Mouse (Mus musculus) embryonic facial prominence, embryonic 10.5 days (tissue): ENCODE results near the gene Aebp2. TPM values are rescaled to one million over a fixed set of nuclear protein-coding genes. Genes with fewer than 3 reads are reported as not detected.
"Not testable (repeated sequence)": the region's sequence is repeated elsewhere in the genome, so short reads cannot be mapped to it uniquely, and the experiment has no call there.

Experiments used
- DNase-seq: peaks from one replicate; pipeline ENCODE4 v3.0.0-alpha.2; 2017; ENCODE audit warnings: low spot score
- H3K27ac ChIP-seq: fragments of 300-500 bp; sonication (generic); replicated peaks from 2 replicates; pipeline ENCODE4 v1.5.1; 2016; ENCODE audit warnings: mild to moderate bottlenecking
- H3K27me3 ChIP-seq: fragments of 300-500 bp; sonication (generic); replicated peaks from 2 replicates; pipeline ENCODE4 v1.6.1; 2016; ENCODE audit warnings: low read depth, mild to moderate bottlenecking; ENCODE audit not compliant: poor library complexity, severe bottlenecking
- H3K36me3 ChIP-seq: fragments of 300-500 bp; sonication (generic); replicated peaks from 2 replicates; pipeline ENCODE4 v1.6.1; 2016; ENCODE audit warnings: mild to moderate bottlenecking, moderate library complexity
- H3K4me1 ChIP-seq: fragments of 300-500 bp; sonication (generic); 2 replicates; pipeline ENCODE4 v1.6.1; 2016
- H3K4me3 ChIP-seq: fragments of 300-500 bp; sonication (generic); 2 replicates; pipeline ENCODE4 v1.5.1; 2016; ENCODE audit warnings: mild to moderate bottlenecking, moderate library complexity
- H3K9me3 ChIP-seq: fragments of 300-500 bp; sonication (generic); 2 replicates; pipeline ENCODE4 v1.6.1; 2016; ENCODE audit warnings: mild to moderate bottlenecking
- WGBS: fragments of 180-500 bp; shearing (Covaris S2); methylation state at CpG from one replicate; pipeline ENCODE4 v1.1.7; 2016; 5-methylcytosine and 5-hydroxymethylcytosine counted together
- polyA plus RNA-seq: library from polyadenylated mRNA; unstranded; fragments of >200 nt; fragmentation: Nextera tagmentation; extraction: Ambion mirVana; gene quantifications from 2 replicates; pipeline ENCODE4 v1.2.1, GENCODE M21; 2016

Aebp2 gene
- polyA plus RNA-seq, 1 experiment from 2014 or later: 9.4 TPM

- WGBS: 86% methylated on average over 15 of the region's 15 CpGs
- Histone ChIP-seq H3K4me3 (no peak overlapping the region), H3K27me3 (no peaks in the 10 kb centered on the region), H3K36me3 (peaks cover 75% of the 10 kb centered on the region), H3K27ac (no peak overlapping the region), H3K9me3 (no peaks in the 10 kb centered on the region), H3K4me1 (peaks cover 6% of the 10 kb centered on the region)
- no peak for DNase-seq
Measured at GRCm38 (mm10) chr6:140597381-140598329, 24.8 kb upstream of the Aebp2 start.

- no peak for DNase-seq
- H3K4me3 ChIP-seq: no peak overlapping the region
- peaks cover 14% of the 10 kb centered on the region for H3K4me1 ChIP-seq
- H3K9me3 ChIP-seq: no peaks in the 10 kb centered on the region
- H3K27me3 ChIP-seq: no peaks in the 10 kb centered on the region
- H3K27ac ChIP-seq: no peak overlapping the region
- H3K36me3 ChIP-seq: peaks cover 67% of the 10 kb centered on the region
- WGBS: 91% methylated on average over 9 of the region's 9 CpGs
Measured at GRCm38 (mm10) chr6:140598516-140598915, 23.9 kb upstream of the Aebp2 start.

GRCm38 (mm10) chr6:140599337-140599736 lies 23.1 kb upstream of the Aebp2 start:
- H3K4me1 ChIP-seq: peaks cover 20% of the 10 kb centered on the region
- H3K36me3 ChIP-seq: peaks cover 58% of the 10 kb centered on the region
- no peak overlapping the region for H3K27ac ChIP-seq

GRCm38 (mm10) chr6:140600671-140601070 lies 21.8 kb upstream of the Aebp2 start:
- not testable (repeated sequence) for H3K9me3 ChIP-seq, H3K27me3 ChIP-seq, DNase-seq, H3K4me3 ChIP-seq, H3K27ac ChIP-seq
- Histone ChIP-seq H3K36me3 (peaks cover 46% of the 10 kb centered on the region), H3K4me1 (peaks cover 20% of the 10 kb centered on the region)
- 95% methylated on average over 8 of the region's 8 CpGs for WGBS

More at GRCm38 (mm10) chr6:140599337-140599736, 23.1 kb upstream of the Aebp2 start:
- no peaks in the 10 kb centered on the region for H3K9me3 ChIP-seq
- 91% methylated on average over 5 of the region's 5 CpGs for WGBS
- DNase-seq: no peak
- no peak overlapping the region for H3K4me3 ChIP-seq
- no peaks in the 10 kb centered on the region for H3K27me3 ChIP-seq

- 86% methylated on average over 4 of the region's 4 CpGs for WGBS
- H3K36me3 ChIP-seq: peaks cover 41% of the 10 kb centered on the region
Measured at GRCm38 (mm10) chr6:140601175-140601574, 21.3 kb upstream of the Aebp2 start.

GRCm38 (mm10) chr6:140603228-140603944 lies 19.1 kb upstream of the Aebp2 start:
- DNase-seq: peak; percentile 24
- no peaks in the 10 kb centered on the region for H3K9me3 ChIP-seq
- 0 out of 2 replicates have a peak overlapping the region, but pooled peaks have one; percentile 48 for H3K27ac ChIP-seq
- peaks cover 18% of the 10 kb centered on the region for H3K36me3 ChIP-seq
- WGBS: 9% methylated on average over 8 of the region's 8 CpGs
- peaks cover 29% of the 10 kb centered on the region for H3K4me1 ChIP-seq
- H3K27me3 ChIP-seq: no peaks in the 10 kb centered on the region
- no peak overlapping the region for H3K4me3 ChIP-seq

More at GRCm38 (mm10) chr6:140601175-140601574, 21.3 kb upstream of the Aebp2 start:
- Histone ChIP-seq H3K27me3 (no peaks in the 10 kb centered on the region), H3K4me1 (peaks cover 24% of the 10 kb centered on the region), H3K9me3 (no peaks in the 10 kb centered on the region), H3K4me3 (no peak overlapping the region), H3K27ac (no peak overlapping the region)
- no peak for DNase-seq

GRCm38 (mm10) chr6:140605173-140605572 lies 17.3 kb upstream of the Aebp2 start:
- not testable (repeated sequence) for DNase-seq, H3K4me3 ChIP-seq, H3K9me3 ChIP-seq, H3K27ac ChIP-seq, H3K36me3 ChIP-seq, H3K27me3 ChIP-seq
- WGBS: 92% methylated on average over 5 of the region's 5 CpGs
- H3K4me1 ChIP-seq: peaks cover 29% of the 10 kb centered on the region

- Histone ChIP-seq H3K4me1 (peaks cover 29% of the 10 kb centered on the region), H3K27me3 (no peaks in the 10 kb centered on the region), H3K27ac (peak overlapping the region; percentile 37; the same call in 1 of the 2 replicates), H3K36me3 (peaks cover 7% of the 10 kb centered on the region; the same call in 1 of the 2 replicates), H3K4me3 (no peak overlapping the region), H3K9me3 (no peaks in the 10 kb centered on the region)
- WGBS: 63% methylated on average over 3 of the region's 3 CpGs
- DNase-seq: no peak
Measured at GRCm38 (mm10) chr6:140605732-140606131, 16.7 kb upstream of the Aebp2 start.

- Histone ChIP-seq H3K27me3 (no peaks in the 10 kb centered on the region), H3K4me1 (peaks cover 29% of the 10 kb centered on the region), H3K4me3 (no peak overlapping the region), H3K9me3 (no peaks in the 10 kb centered on the region), H3K36me3 (peaks cover 4% of the 10 kb centered on the region; the same call in 1 of the 2 replicates), H3K27ac (peak overlapping the region; percentile 37; the same call in 1 of the 2 replicates)
- peak; percentile 22 for DNase-seq
- WGBS: 33% methylated on average over 10 of the region's 10 CpGs
Measured at GRCm38 (mm10) chr6:140606534-140606933, 15.9 kb upstream of the Aebp2 start.

GRCm38 (mm10) chr6:140608666-140609065 lies 13.8 kb upstream of the Aebp2 start:
- 93% methylated on average over 6 of the region's 6 CpGs for WGBS
- no peaks in the 10 kb centered on the region for H3K27me3 ChIP-seq
- no peak for DNase-seq

GRCm38 (mm10) chr6:140609533-140609932 lies 12.9 kb upstream of the Aebp2 start:
- no peaks in the 10 kb centered on the region for H3K9me3 ChIP-seq
- H3K4me1 ChIP-seq: peaks cover 12% of the 10 kb centered on the region
- no peak overlapping the region for H3K4me3 ChIP-seq
- WGBS: 85% methylated on average over 4 of the region's 4 CpGs
- DNase-seq: no peak
- H3K27me3 ChIP-seq: no peaks in the 10 kb centered on the region
- no peaks in the 10 kb centered on the region for H3K36me3 ChIP-seq
- H3K27ac ChIP-seq: no peak overlapping the region

More at GRCm38 (mm10) chr6:140608666-140609065, 13.8 kb upstream of the Aebp2 start:
- Histone ChIP-seq H3K4me3 (no peak overlapping the region), H3K4me1 (peaks cover 16% of the 10 kb centered on the region), H3K27ac (no peak overlapping the region), H3K9me3 (no peaks in the 10 kb centered on the region), H3K36me3 (no peaks in the 10 kb centered on the region)

GRCm38 (mm10) chr6:140610117-140610516 lies 12.3 kb upstream of the Aebp2 start:
- Histone ChIP-seq H3K27me3 (no peaks in the 10 kb centered on the region), H3K4me1 (peaks cover 12% of the 10 kb centered on the region), H3K9me3 (no peaks in the 10 kb centered on the region), H3K27ac (no peak overlapping the region), H3K36me3 (no peaks in the 10 kb centered on the region), H3K4me3 (no peak overlapping the region)
- WGBS: 92% methylated on average over 5 of the region's 5 CpGs
- DNase-seq: no peak
